Mouse (Mus musculus) erythroblast, embryonic 14.5 days (primary cell): ENCODE data around the gene Edn3.

Source experiments
- GATA1 ChIP-seq: IDR thresholded peaks from 2 replicates; pipeline ENCODE4 v1.6.1; 2012; ENCODE audit warnings: low read length, inconsistent platforms, mixed read lengths
- TAL1 ChIP-seq: IDR thresholded peaks from 3 replicates; pipeline ENCODE4 v1.6.1; 2012; ENCODE audit warnings: low read length, inconsistent platforms, mixed read lengths

GRCm38 (mm10) chr2:174747182-174747581, 13.2 kb upstream of the Edn3 start:
- no peak for TF ChIP-seq TAL1
- TF ChIP-seq GATA1: no peak
